Mouse (Mus musculus): ENCODE measurements around the gene Spef2.

- TF ChIP-seq CTCF (IDR thresholded peaks at IDR 0.05), result no peak
- TF ChIP-seq EP300 (IDR thresholded peaks at IDR 0.05; ENCODE audit: insufficient read depth, low read depth, low read length), result no peak
Measured at GRCm38 (mm10) chr15:9530076-9530475, 218.6 kb downstream of the Spef2 start, which contains the start of gene Il7r.
